Mouse (Mus musculus): ENCODE data around the gene Dusp16.
"Not testable (repeated sequence)": the region's sequence is repeated elsewhere in the genome, so short reads cannot be mapped to it uniquely, and the experiment has no call there.

Gene Dusp16

DNA sequence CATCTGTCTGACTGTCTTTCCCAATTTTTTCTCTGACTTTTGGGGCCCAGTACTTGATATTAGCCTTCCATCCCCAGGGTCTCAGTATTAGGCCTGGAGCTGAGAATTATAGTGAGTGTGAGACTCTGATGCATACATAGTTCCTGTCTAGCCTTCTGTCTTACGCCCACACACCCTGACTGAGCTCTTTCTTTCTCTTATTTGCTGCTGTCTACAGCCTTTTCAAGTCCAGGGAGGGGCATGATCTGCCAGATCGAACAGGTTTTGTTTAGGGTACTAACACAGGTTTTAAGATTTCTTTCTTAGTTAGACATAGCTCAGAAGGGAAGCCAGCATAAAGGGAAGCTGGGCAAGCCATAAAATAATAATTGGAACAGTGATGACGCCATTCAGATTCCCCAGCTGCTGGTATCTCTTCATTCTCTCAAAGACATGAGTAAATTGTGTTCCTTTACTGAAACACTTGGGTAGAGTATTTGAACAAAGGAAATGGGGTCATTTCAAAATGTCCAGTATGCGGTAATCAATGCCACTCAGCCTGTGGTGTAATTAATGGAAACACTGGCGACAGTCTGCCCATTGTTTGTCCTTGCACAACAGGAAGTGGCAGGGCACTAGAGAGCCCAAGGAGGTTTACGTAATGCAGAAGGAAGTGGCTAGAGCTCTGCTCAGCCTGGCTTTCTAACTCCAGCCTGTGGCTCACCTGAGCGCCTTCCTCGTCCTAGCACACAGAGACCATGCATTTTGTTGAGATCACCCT, 91.8 kb downstream of the Dusp16 start:
- no peak for DNase-seq (ENCODE audit: low read depth, low spot score)

DNA sequence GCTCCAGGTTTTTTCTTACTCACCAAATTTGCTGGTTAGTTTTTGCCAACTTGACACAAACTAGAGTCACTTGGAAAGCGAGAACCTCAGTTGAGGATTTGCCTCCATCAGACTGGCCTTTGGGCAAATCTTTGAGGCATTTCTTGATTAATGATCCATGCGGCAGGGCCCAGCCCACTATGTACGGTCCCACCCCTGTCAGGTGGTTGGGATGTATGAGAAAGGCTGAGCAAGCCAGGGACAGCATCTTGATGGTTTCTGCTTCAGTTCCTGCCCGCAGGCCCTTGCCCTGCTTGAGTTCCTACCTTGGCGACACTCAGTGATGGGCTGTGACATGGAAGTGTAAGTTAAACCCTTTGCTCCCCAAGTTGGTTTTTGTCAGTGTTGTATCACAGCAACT, 94.2 kb downstream of the Dusp16 start:
- no peak for DNase-seq (ENCODE audit: low read depth, low spot score)

DNA sequence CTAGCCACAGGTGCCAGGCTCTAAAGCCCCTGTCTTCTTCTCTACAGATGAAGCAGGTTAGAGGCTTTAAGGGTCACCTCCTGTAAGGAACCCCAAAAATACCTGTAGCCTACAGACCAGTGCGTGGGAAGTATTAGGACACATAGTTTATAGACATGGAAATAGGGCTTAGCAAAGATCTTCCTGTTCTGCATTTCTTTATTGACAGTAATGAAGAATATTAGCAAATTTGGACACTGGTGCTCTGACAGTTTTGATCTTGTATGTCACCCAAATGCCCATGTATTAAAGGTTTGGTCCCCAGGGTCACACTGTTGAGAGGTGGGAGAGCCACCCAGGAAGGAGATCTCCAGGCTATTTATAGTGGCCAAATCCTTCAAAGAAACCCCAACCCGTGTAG, 95.9 kb downstream of the Dusp16 start:
- no peak for DNase-seq (ENCODE audit: low read depth, low spot score)

DNA sequence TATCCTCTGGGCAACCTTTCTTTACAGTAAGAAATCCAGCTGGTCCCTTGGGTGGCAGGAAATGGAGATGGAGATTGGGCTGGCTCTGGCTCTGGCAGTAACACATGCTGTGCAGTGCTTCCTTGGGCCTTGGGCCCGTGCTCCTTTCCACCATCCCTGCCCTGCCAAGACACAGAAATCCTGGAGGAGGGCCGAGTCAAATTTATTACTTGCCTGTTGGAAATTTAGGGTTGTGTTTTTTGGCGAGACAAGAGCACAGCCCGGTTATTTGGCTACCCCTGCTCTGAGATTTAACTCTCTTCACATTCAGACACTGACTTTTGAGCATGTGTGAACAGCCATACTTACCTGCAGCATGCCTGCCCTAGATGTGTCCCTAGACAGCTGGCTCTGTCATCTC, 96.3 kb downstream of the Dusp16 start:
- DNase-seq (ENCODE audit: low read depth, low spot score) = no peak

DNA sequence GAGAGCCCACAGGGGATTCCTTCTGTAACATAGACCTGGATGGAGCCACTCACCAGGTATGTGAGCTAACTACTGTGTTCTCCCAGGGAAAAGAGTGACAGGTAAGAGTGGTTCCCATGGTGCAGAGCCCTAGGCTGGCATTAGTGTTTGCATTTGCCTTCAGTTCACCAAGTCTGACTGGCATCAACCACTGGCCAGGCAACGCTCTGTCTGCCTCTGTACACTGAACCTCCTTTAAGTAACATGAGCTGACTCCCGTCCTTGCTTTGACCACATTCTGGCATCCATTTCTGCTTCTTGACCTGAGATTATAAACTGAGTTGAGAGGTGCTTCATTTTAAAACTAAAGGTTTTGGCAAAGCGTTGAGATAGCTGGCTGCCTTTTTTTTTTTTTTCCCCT, 96.8 kb downstream of the Dusp16 start:
- no peak for DNase-seq (ENCODE audit: low read depth, low spot score)

DNA sequence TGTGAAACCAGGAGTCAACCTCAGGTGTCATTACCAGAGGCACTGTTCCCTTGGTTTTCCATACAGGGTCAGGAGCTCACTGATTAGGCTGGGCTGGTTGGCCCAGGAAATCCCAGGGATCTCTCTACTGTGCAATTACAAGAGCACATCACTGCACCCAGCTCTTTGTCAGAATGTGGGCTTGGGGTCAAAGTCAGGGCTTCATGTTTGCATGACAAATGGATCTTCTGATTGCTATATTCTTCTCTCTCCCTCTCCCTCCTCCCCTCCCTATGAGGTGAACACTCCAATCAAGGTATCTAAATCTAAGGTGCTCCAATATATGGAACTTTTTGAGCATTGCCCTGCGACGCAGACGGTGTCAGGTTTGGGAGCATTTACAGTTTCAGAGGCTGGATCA, 97.4 kb downstream of the Dusp16 start:
- no peak for DNase-seq (ENCODE audit: low read depth, low spot score)

DNA sequence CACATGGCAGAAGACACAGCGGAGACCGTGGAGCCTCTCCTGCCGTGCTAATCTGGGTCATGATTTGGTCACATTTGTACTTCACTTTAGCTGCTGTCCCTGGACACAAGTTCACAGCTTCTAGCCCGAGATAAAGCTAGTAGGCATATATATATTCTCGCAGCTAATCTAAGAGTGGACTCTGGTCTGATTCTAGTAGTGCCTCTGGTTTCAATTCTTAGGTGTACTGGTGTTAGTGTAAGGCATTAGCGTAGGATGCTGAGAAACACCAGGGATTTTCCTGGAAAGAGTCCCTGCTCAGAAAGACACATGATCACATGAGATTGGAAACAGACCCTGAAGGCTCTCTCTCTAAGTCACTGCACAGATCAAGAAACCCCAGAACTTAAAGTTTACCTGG, 97.9 kb downstream of the Dusp16 start:
- no peak for DNase-seq (ENCODE audit: low read depth, low spot score)

DNA sequence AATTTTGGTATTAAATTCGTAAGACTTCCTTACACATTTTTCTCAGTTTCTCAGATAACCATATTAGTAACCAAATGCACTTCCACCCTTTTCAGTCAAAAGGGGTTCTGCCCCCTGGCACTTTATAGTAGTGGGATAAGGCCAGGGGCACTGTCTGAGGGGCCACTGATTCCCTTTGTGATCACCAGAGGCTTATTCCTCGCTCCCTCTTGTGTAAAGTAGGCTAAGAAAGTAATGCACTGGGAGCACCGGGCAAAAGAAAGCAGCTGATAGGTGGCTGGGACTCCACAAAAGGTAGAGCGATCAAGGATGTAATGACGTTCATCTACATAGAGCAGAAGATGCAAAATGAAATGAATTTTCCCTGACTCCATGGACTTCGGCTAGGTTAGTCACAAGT, 106.9 kb downstream of the Dusp16 start:
- no peak for DNase-seq (ENCODE audit: low read depth, low spot score)

DNA sequence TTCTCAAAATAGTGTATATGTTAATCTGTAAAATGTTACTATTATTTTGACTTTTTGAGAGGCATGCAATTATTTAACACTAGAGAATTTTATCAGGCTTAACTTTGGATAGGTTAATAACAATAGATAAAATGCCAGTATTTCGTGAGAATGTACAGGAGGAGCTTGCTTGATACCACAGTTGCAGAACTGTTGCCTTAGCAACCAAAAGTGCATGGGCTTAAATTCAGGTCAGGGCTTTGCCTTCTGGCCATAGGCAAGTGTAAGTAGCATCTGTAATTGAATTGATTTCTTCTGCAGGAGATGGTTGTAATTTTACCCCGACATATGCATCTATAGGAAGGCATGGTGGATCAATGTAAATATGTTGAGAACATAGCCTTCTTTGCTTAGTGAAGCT, 107.4 kb downstream of the Dusp16 start:
- no peak for DNase-seq (ENCODE audit: low read depth, low spot score)

DNA sequence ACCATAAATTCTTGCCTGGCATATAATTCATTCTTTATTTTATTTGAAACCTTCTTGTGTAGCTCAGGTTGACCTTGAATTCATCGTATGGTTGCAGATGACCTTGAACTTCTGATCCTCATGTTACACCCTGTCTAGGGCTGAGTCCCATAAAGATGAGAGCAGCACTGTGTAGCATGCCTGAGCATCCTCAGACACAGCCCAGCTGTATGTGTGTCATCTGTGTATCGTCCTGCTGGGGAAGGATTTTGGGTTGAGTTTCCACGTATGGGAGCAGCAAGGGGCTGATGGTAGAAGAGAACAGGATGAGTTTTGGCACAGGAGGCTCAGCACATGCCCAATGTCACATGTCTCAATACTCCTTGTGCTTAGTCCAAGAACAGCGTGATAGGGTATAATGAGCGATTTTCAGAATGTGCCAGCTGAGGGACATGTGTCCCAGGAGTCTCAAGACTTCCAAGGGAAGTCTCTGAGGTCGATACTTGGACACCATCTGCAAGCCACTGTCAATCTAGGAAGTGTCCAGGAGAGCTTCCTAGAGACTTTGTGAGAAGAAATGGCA, 108.0 kb downstream of the Dusp16 start:
- no peak for DNase-seq (ENCODE audit: low read depth, low spot score)

DNA sequence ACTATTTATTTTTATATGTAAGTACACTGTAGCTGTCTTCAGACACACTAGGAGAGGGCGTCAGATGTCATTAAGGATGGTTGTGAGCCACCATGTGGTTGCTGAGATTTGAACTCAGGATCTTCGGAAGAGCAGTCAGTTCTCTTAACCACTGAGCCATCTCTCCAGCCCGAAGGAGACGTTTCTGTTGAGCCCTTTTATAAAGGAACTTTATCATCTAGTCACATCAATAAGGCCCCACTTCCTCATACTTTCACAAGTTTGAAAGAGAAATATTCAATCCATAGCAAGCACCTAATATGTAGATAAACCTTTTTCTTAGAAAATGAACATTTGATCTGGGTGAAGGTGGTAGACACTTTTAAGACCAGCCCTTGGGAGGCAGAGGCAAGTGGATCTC, 113.1 kb downstream of the Dusp16 start:
- DNase-seq (ENCODE audit: low read depth, low spot score) = not testable (repeated sequence)

DNA sequence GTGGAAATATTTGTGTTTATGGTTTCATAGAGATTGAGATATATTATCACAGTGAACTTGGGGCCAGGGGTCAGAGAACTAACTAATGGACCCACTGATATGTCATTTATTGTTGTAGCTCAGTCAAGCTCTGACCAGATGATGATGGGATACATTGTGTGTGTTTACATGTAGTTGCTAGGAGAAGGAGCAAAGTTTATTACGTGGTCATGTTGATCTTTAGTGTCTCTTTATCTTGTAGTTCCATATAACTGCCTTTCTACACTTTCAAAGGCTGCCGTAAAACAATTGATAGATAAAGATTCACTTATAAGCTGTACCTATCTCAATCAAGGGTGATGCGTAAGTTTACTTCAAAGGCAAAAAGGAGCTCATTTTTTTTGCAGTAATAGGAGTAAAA, 114.4 kb downstream of the Dusp16 start:
- no peak for DNase-seq (ENCODE audit: low read depth, low spot score)

DNA sequence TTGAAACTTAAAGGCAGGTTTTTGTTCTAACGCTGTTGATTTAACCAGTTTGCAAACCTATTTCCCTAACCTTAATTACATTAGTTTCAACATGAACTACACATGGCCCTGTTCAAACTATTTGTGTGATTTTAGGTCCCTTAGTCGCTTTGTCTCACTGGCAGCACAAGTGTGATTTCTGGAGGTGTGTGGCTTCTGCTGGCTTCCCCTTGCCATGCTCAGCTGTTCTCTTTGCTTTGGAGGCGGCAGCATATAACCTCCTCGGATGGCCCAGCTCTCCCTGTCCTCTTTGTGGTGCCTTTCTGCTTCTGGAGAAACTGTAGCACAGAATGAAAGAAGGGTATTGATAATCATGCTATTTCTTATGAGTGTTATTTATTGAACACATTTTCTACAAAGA, 114.9 kb downstream of the Dusp16 start:
- DNase-seq (ENCODE audit: low read depth, low spot score) = no peak

DNA sequence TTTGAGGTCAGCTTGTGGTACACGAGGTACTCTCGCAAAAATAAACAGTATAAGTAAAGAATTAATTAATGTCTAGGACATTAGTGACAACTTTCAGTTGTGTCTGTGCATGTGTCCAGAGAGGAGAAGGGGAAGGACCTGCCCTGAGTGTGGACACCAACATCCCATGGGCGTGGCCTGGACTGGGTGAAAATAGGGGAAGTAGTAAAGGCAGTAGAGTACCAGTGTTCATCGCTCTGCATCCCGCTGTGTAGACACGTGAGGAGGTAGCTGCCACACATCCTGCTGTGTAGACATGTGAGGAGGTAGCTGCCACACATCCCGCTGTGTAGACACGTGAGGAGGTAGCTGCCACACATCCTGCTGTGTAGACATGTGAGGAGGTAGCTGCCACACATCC, 118.7 kb downstream of the Dusp16 start:
- DNase-seq (ENCODE audit: low read depth, low spot score) = not testable (repeated sequence)

DNA sequence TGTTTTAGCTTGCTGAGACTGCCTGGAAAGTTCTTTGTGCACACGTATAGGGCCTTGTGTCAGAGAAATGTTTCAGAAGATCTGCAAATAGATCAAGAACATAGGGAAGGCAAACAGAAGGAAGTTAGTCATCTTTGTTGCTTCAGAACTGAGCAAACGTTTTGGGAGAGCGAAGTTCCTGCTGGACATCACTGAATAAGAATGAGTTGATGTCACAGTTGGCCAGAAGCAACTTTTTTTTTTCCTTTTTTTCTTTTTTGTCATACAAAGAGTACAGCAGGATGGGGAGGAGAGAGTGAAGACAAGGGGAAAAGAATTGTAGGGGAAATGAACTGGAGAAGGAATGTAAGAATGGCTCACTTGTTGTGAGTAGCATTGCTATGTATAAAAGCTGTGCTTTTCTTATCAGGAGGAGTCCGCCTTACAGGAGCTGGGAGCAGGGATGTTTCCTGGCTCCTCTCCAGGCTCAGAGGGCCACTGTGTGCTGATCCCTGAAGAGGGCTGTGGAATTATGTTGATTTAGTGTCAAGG, 121.5 kb downstream of the Dusp16 start:
- DNase-seq (ENCODE audit: low read depth, low spot score) = no peak

DNA sequence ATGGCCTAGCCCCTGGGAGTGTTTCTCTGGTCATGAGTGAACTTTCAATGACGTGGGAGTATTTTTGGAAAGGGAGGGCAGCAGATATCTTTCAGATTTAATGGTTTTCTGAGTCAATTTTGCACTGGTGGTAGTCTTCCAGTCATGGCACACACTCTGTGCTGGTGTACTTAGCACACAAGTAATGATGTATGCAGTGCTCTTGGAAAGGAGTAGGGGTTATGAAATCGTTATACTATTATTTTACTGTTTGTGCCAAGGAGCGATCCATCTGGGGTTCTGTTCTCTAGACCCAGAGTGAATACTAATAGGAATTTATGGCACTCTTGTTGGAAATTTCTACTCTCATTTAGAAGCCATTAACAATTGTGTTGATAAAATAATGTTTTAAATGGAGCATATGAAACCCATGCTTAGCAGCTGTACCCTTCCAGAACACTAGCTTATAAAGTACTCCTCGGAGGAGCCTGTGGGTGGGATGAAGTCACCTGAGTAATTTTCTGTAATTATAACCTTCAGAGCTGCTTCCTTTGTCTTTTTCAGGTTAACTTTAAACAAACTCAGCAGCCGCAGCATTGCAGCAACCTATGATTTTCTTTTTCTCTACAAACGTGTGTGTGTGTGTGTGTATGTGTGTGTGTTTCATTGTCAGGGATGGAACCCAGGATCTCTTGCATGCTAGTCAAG, 123.1 kb downstream of the Dusp16 start:
- DNase-seq (ENCODE audit: low read depth, low spot score) = no peak

DNA sequence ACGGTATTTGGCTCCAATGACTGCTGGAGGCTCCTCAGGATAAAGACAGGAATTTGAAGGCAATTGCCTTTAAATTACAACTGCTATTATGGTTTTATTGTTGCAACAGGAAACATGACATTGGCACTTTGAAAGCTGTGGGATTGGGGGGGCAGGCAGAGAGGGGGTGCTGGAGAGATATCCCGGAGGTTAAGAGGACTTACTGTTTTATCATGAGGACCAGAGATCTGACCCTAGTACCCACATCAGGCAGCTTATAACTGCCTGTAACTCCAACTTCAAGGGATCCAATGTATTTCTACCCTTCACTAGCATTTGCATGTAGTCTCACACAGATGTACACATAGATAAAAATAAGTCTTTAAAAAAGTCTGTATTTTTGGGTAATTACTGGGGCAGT, 123.9 kb downstream of the Dusp16 start:
- DNase-seq (ENCODE audit: low read depth, low spot score) = no peak

DNA sequence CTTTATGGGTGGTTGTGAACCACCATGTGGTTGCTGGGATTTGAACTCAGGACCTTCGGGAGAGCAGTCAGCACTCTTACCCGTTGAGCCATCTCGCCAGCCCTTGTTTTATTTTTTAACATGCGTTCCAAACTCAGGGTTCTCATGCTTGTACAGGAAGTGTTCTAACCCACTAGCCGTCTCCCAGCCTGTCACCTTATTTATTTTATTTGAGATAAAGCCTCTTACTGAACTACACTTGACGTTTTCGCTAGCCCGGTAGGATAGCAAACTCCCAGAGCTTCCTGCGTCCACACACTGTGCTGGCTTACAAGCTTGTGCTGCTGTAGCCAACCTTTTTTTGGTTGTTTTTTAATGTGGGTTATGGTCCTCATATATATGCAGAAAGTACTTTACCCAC, 126.6 kb downstream of the Dusp16 start:
- DNase-seq (ENCODE audit: low read depth, low spot score) = no peak

All from embryo, embryonic 11.5 days (tissue).